Mouse (Mus musculus): ENCODE measurements around the gene Masp1.

DNA sequence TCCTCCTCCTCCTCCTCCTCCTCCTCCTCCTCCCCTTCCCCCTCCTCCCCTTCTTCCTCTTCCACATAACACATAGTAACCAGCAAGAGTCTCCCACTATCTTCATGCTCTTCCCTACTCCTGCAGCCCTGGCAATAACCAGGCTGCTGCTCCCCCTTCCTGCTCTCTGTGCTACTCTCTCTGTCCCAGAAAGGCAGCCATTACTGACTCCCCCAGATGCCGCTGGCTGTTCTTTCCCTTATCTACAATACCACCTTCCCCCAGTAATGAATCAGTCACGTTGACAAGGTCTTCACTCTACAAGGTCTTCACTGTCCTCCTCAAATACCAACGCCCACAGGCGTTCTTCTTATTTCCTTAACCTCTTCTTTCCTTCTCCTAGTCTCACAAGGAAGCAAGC is 119.2 kb downstream of the Masp1 start:
- no peak for TF ChIP-seq CTCF (IDR thresholded peaks at IDR 0.05; ENCODE audit: low read depth, low read length)
- no peak for TF ChIP-seq POLR2A (IDR thresholded peaks at IDR 0.05; ENCODE audit: extremely low read depth, insufficient read depth, low read length)

Measured in liver, adult 2 months (tissue).